Mouse (Mus musculus) embryonic fibroblast, embryonic 13.5 days (primary cell): Measurements from ENCODE around the gene Irf4.

Experiments
- CTCF ChIP-seq: IDR thresholded peaks from 2 replicates; pipeline ENCODE4 v1.5.1; 2011; ENCODE audit warnings: mild to moderate bottlenecking, control low read depth, low read length, moderate library complexity, borderline replicate concordance; ENCODE audit not compliant: insufficient read depth
- POLR2A ChIP-seq: IDR thresholded peaks from 2 replicates; pipeline ENCODE4 v1.6.1; 2011; ENCODE audit warnings: low read depth, mild to moderate bottlenecking, control low read depth, low read length, moderate library complexity

- TF ChIP-seq CTCF (no peak), POLR2A (no peak)
Measured at GRCm38 (mm10) chr13:30738310-30738840, 10.7 kb upstream of the Irf4 start.
